Mouse (Mus musculus): ENCODE measurements around the gene Kcnip1. TPM values are rescaled to one million over a fixed set of nuclear protein-coding genes. Genes with fewer than 3 reads are reported as not detected.

The Kcnip1 gene
- total and polyA plus RNA-seq, 2 experiments, result not detected

- no peak overlapping the region for H3K4me3 ChIP-seq (ENCODE audit: insufficient read depth, low read depth, low read length)
- H3K79me2 ChIP-seq (ENCODE audit: control insufficient read depth, insufficient read depth, low read length), result no peaks in the 10 kb centered on the region
- no peak overlapping the region for H3K9ac ChIP-seq (ENCODE audit: low read depth, low read length)
- no peak overlapping the region for H3K27ac ChIP-seq (replicated peaks; ENCODE audit: insufficient read depth, low read depth, low read length)
- TF ChIP-seq POLR2A (IDR thresholded peaks at IDR 0.05; ENCODE audit: extremely low read depth, insufficient read depth, low read length), result no peak
- TF ChIP-seq CTCF (IDR thresholded peaks at IDR 0.05; ENCODE audit: low read depth, low read length), result no peak
- WGBS, result 84% methylated on average over 3 of the region's 3 CpGs
- H3K36me3 ChIP-seq (ENCODE audit: control insufficient read depth, insufficient read depth, low read length), result no peaks in the 10 kb centered on the region
- no peaks in the 10 kb centered on the region for H3K4me1 ChIP-seq (ENCODE audit: control insufficient read depth, insufficient read depth, low read length)
- no peaks in the 10 kb centered on the region for H3K27me3 ChIP-seq (ENCODE audit: control insufficient read depth, insufficient read depth, low read length)
- no peak for DNase-seq (ENCODE audit: extremely low read depth, low read depth, low spot score)
Observed at GRCm38 (mm10) chr11:33590771-33591170, 402.2 kb downstream of the Kcnip1 start.

- Histone ChIP-seq H3K79me2 (ENCODE audit: control insufficient read depth, insufficient read depth, low read length) (no peaks in the 10 kb centered on the region), H3K27ac (replicated peaks; ENCODE audit: insufficient read depth, low read depth, low read length) (no peak overlapping the region), H3K9ac (ENCODE audit: low read depth, low read length) (no peak overlapping the region), H3K4me1 (ENCODE audit: control insufficient read depth, insufficient read depth, low read length) (no peaks in the 10 kb centered on the region), H3K4me3 (ENCODE audit: insufficient read depth, low read depth, low read length) (no peak overlapping the region), H3K27me3 (ENCODE audit: control insufficient read depth, insufficient read depth, low read length) (no peaks in the 10 kb centered on the region), H3K36me3 (ENCODE audit: control insufficient read depth, insufficient read depth, low read length) (no peaks in the 10 kb centered on the region)
- DNase-seq (ENCODE audit: extremely low read depth, low read depth, low spot score), result no peak
- TF ChIP-seq CTCF (IDR thresholded peaks at IDR 0.05; ENCODE audit: low read depth, low read length), result no peak
- no peak for TF ChIP-seq POLR2A (IDR thresholded peaks at IDR 0.05; ENCODE audit: extremely low read depth, insufficient read depth, low read length)
- 64% methylated on average over 6 of the region's 6 CpGs for WGBS
Observed at GRCm38 (mm10) chr11:33586614-33587013, 406.3 kb downstream of the Kcnip1 start.

GRCm38 (mm10) chr11:33579621-33580020 lies 413.3 kb downstream of the Kcnip1 start:
- H3K27ac ChIP-seq (replicated peaks; ENCODE audit: insufficient read depth, low read depth, low read length), result no peak overlapping the region
- DNase-seq (ENCODE audit: extremely low read depth, low read depth, low spot score), result no peak
- no peaks in the 10 kb centered on the region for H3K4me1 ChIP-seq (ENCODE audit: control insufficient read depth, insufficient read depth, low read length)
- no peaks in the 10 kb centered on the region for H3K36me3 ChIP-seq (ENCODE audit: control insufficient read depth, insufficient read depth, low read length)
- 31% methylated on average over 3 of the region's 3 CpGs for WGBS
- H3K79me2 ChIP-seq (ENCODE audit: control insufficient read depth, insufficient read depth, low read length), result no peaks in the 10 kb centered on the region
- no peak overlapping the region for H3K9ac ChIP-seq (ENCODE audit: low read depth, low read length)
- H3K27me3 ChIP-seq (ENCODE audit: control insufficient read depth, insufficient read depth, low read length), result no peaks in the 10 kb centered on the region
- no peak for TF ChIP-seq POLR2A (IDR thresholded peaks at IDR 0.05; ENCODE audit: extremely low read depth, insufficient read depth, low read length)
- no peak for TF ChIP-seq CTCF (IDR thresholded peaks at IDR 0.05; ENCODE audit: low read depth, low read length)
- no peak overlapping the region for H3K4me3 ChIP-seq (ENCODE audit: insufficient read depth, low read depth, low read length)

Other genes starting within 250 kb of the Kcnip1 start
- not detected in 2 replicates for gene Kcnmb1, start 30.1 kb downstream of the Kcnip1 start, total RNA-seq (2014; rRNA removed)
- 0.01 TPM in 1 of 2 replicates, not detected in the other for gene Kcnmb1, start 30.1 kb downstream of the Kcnip1 start, polyA plus RNA-seq (2012; rRNA removed)
- 2.9 and 7.3 TPM in 2 replicates for gene Lcp2, start 53.8 kb upstream of the Kcnip1 start, total RNA-seq (2014; rRNA removed)
- gene Lcp2, start 53.8 kb upstream of the Kcnip1 start, polyA plus RNA-seq (2012; rRNA removed), result 1.1 and 2.3 TPM in 2 replicates
- gene 4930469K13Rik, start 105.4 kb upstream of the Kcnip1 start, total RNA-seq (2014; rRNA removed), result not detected in 2 replicates
- gene 4930469K13Rik, start 105.4 kb upstream of the Kcnip1 start, polyA plus RNA-seq (2012; rRNA removed), result not detected in 2 replicates
- not detected in 2 replicates for gene Foxi1, start 214.9 kb upstream of the Kcnip1 start, total RNA-seq (2014; rRNA removed)
- not detected in 2 replicates for gene Foxi1, start 214.9 kb upstream of the Kcnip1 start, polyA plus RNA-seq (2012; rRNA removed)